In genomic region chr19:5803881-5804279, GRCm38 (mm10) we compare ENCODE assay signal across 8 mouse cellular contexts. TPM values are rescaled to one million over a fixed set of nuclear protein-coding genes. Genes with fewer than 3 reads are reported as not detected.
DNase-seq lines count a peak whose midpoint lies in the region; ATAC-seq and TF ChIP-seq lines count a peak whose summit lies in the region.

No protein-coding gene starts in this region.

- H3K27me3 ChIP-seq in heart, embryonic 14.5 days (ENCODE audit: control insufficient read depth, insufficient read depth, low read length), result no peaks in the 10 kb centered on the region
- no peaks in the 10 kb centered on the region for H3K27me3 ChIP-seq in forebrain, postnatal 0 days (ENCODE audit: insufficient read depth, low read length)
- no peaks in the 10 kb centered on the region for H3K27me3 ChIP-seq in midbrain, embryonic 10.5 days (ENCODE audit: low read depth, poor library complexity, severe bottlenecking)

- H3K4me2 ChIP-seq in heart, embryonic 14.5 days (ENCODE audit: low read length), result peak overlapping the region; percentile 71
- peak overlapping the region; percentile 98 for H3K4me2 ChIP-seq in forebrain, postnatal 0 days (ENCODE audit: low read depth)

- H3K27ac ChIP-seq in heart, embryonic 14.5 days (replicated peaks in 1 of 2; ENCODE audit: control insufficient read depth in 1 of 2, insufficient read depth in 1 of 2, low read depth in 2 of 2, low read length in 2 of 2), result peak overlapping the region; percentile 97 to 100
- peak overlapping the region; percentile 86 for H3K27ac ChIP-seq in ES-E14 (ENCODE audit: insufficient read depth, low read depth, low read length, poor library complexity, severe bottlenecking)
- peak overlapping the region; percentile 100 for H3K27ac ChIP-seq in forebrain, postnatal 0 days (ENCODE audit: low read depth, low read length)
- H3K27ac ChIP-seq in midbrain, embryonic 10.5 days (replicated peaks), result peak overlapping the region; percentile 100

- peaks cover 19% of the 10 kb centered on the region for H3K36me3 ChIP-seq in heart, embryonic 14.5 days (ENCODE audit: control insufficient read depth, insufficient read depth, low read length)
- H3K36me3 ChIP-seq in ES-E14 (ENCODE audit: control insufficient read depth, insufficient read depth, low read length, poor library complexity, severe bottlenecking), result peaks cover 22% of the 10 kb centered on the region
- H3K36me3 ChIP-seq in forebrain, postnatal 0 days (ENCODE audit: insufficient read depth), result no peaks in the 10 kb centered on the region
- H3K36me3 ChIP-seq in midbrain, embryonic 10.5 days, result peaks cover 22% of the 10 kb centered on the region

- no peaks in the 10 kb centered on the region for H3K9me3 ChIP-seq in heart, embryonic 14.5 days (ENCODE audit: control insufficient read depth, low read length)
- H3K9me3 ChIP-seq in ES-E14 (ENCODE audit: control insufficient read depth, insufficient read depth, low read depth, low read length), result no peaks in the 10 kb centered on the region
- no peaks in the 10 kb centered on the region for H3K9me3 ChIP-seq in forebrain, postnatal 0 days (ENCODE audit: low read length)
- H3K9me3 ChIP-seq in midbrain, embryonic 10.5 days (replicated peaks), result no peaks in the 10 kb centered on the region

- H3K4me1 ChIP-seq in heart, embryonic 14.5 days (ENCODE audit: control insufficient read depth in 2 of 2, insufficient read depth in 2 of 2, low read length in 2 of 2), result peaks cover 35 to 45% of the 10 kb centered on the region in 2 experiments
- peaks cover 8 to 16% of the 10 kb centered on the region in 2 experiments for H3K4me1 ChIP-seq in ES-E14 (ENCODE audit: control insufficient read depth in 2 of 2, insufficient read depth in 2 of 2, low read length in 2 of 2, poor library complexity in 1 of 2)
- H3K4me1 ChIP-seq in forebrain, postnatal 0 days (ENCODE audit: insufficient read depth), result peaks cover 16% of the 10 kb centered on the region
- H3K4me1 ChIP-seq in midbrain, embryonic 10.5 days, result peaks cover 57% of the 10 kb centered on the region

- DNase-seq in heart, adult 11 months, result no peak
- DNase-seq in ES-E14 (ENCODE audit: low read depth, low spot score), result no peak
- no peak for DNase-seq in forebrain, postnatal 0 days
- DNase-seq in midbrain, embryonic 10.5 days (ENCODE audit: low spot score), result no peak
- no peak for DNase-seq in embryo, embryonic 9.5 days (ENCODE audit: extremely low spot score)
- DNase-seq in natural killer cell, adult 2 months (ENCODE audit: low spot score in 2 of 2), result no peak
- DNase-seq in cerebellum, adult 9-11 months, result no peak

- H3K4me3 ChIP-seq in heart, embryonic 14.5 days (ENCODE audit: control insufficient read depth in 1 of 2, insufficient read depth in 1 of 2, low read depth in 1 of 2, low read length in 2 of 2), result peak overlapping the region; percentile 24 to 76
- H3K4me3 ChIP-seq in ES-E14 (ENCODE audit: insufficient read depth in 1 of 2, low read depth in 1 of 2, low read length in 2 of 2, poor library complexity in 1 of 2, severe bottlenecking in 1 of 2), result peak overlapping the region; percentile 51 to 56
- H3K4me3 ChIP-seq in forebrain, postnatal 0 days (ENCODE audit: low read depth, low read length), result peak overlapping the region; percentile 86
- H3K4me3 ChIP-seq in midbrain, embryonic 10.5 days, result peak overlapping the region; percentile 99

- H3K9ac ChIP-seq in heart, embryonic 14.5 days (ENCODE audit: low read length), result peak overlapping the region; percentile 84
- H3K9ac ChIP-seq in ES-E14 (ENCODE audit: insufficient read depth, low read depth, low read length, poor library complexity, severe bottlenecking), result peak overlapping the region; percentile 71
- peak overlapping the region; percentile 57 for H3K9ac ChIP-seq in forebrain, postnatal 0 days

- no peak for ATAC-seq in heart, embryonic 14.5 days (ENCODE audit: insufficient number of reproducible peaks, insufficient read depth, low FRiP score, low read depth)
- ATAC-seq in forebrain, postnatal 0 days, result peak; percentile 44

- WGBS in heart, embryonic 14.5 days, result 1% methylated on average over 16 of the region's 16 CpGs
- under 1% methylated on average over 16 of the region's 16 CpGs for WGBS in forebrain, postnatal 0 days
- WGBS in midbrain, embryonic 10.5 days, result under 1% methylated on average over 16 of the region's 16 CpGs

- in situ Hi-C loops in ES-E14 (cut with MboI; ENCODE audit: low sequenced_read_pairs in 2 of 2, unreplicated experiment in 2 of 2), result no loop called here

- peak; percentile 7; the same call in 1 of the 2 replicates for TF ChIP-seq CTCF in forebrain, postnatal 0 days (IDR thresholded peaks at IDR 0.05; ENCODE audit: low read depth)

TF ChIP-seq in ES-E14, 5 proteins besides CTCF, POLR2A, EP300 and RAD21:
- no peak for TF ChIP-seq ZC3H11A (IDR thresholded peaks at IDR 0.05; ENCODE audit: borderline replicate concordance, low read depth, low read length)
- TF ChIP-seq HCFC1 (IDR thresholded peaks at IDR 0.05; ENCODE audit: borderline replicate concordance, insufficient read depth, low read length), result no peak
- no peak for TF ChIP-seq ZNF384 (IDR thresholded peaks at IDR 0.05; ENCODE audit: low read depth, low read length)
- no peak for TF ChIP-seq MAFK (IDR thresholded peaks at IDR 0.05; ENCODE audit: insufficient read depth, low read depth, low read length)
- no peak for TF ChIP-seq CHD2 (IDR thresholded peaks at IDR 0.05; ENCODE audit: low read depth, low read length)

RNA-seq across cellular contexts. Expression of gene Scyl1, which starts 32.7 kb away (rescaled TPM):
- 56.9 and 62.3 TPM in 2 replicates for polyA plus RNA-seq in heart, embryonic 14.5 days (2014; fragmentation: Nextera tagmentation; extraction: Ambion mirVana)
- 55.6 and 80.8 TPM in 2 replicates for total RNA-seq in ES-E14 (2012; rRNA removed)
- total RNA-seq in forebrain, postnatal 0 days (2014; rRNA removed), result 79.8 and 98.1 TPM in 2 replicates
- 62.7 and 68.8 TPM in 2 replicates for polyA plus RNA-seq in forebrain, postnatal 0 days (2015; fragmentation: Nextera tagmentation; extraction: Ambion mirVana)
- 68.3 and 71.3 TPM in 2 replicates for polyA plus RNA-seq in midbrain, embryonic 10.5 days (2016; fragmentation: Nextera tagmentation; extraction: Ambion mirVana)
